Mouse (Mus musculus): ENCODE measurements around the gene Pomp. TPM values are rescaled to one million over a fixed set of nuclear protein-coding genes. Genes with fewer than 3 reads are reported as not detected.
"Not testable (repeated sequence)": the region's sequence is repeated elsewhere in the genome, so short reads cannot be mapped to it uniquely, and the experiment has no call there.

Pomp gene
- total RNA-seq, 2 experiments from 2014 or later, result 212 to 227 TPM

DNA sequence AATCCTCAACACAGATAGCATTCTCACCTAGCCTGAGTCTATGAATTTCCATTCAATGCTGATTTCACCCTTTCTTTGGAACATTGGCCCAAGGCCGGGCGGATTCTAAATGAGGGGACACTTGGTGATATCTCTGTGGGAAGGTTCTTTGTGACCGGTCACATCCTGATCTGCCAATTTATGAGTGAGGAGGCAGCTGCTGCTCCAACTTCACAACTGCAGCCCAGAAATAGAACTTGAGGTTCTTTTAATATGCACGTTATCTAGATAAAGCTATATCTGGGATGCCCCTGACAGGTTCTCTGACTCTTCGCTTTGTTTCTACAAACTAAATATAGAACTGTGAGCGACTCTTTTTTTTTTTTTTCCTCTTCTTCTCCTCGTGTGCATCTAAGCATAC lies 10.1 kb upstream of the Pomp start:
- DNase-seq, result peak in 1 of 2 experiments; percentile 25

DNA sequence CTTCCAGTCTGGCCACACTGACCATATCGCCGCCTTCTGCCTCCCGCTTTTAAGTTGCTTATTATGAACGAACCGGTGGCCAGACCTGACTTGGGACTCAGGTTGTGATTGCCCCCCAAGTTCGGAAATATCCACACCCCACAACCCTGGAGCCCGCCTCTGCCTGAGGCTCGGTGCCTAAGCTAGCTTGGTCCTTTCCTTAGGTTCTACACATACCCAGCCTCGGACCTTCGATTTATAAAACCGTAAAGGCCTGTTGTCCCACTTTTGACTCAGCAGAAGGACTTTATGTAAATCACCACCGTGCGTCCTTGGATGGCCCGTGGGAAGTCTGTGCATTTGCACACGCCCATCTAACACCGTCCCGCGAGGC lies 199 bp upstream of the Pomp start:
- DNase-seq, result peak in 1 of 2 experiments; percentile 11

DNA sequence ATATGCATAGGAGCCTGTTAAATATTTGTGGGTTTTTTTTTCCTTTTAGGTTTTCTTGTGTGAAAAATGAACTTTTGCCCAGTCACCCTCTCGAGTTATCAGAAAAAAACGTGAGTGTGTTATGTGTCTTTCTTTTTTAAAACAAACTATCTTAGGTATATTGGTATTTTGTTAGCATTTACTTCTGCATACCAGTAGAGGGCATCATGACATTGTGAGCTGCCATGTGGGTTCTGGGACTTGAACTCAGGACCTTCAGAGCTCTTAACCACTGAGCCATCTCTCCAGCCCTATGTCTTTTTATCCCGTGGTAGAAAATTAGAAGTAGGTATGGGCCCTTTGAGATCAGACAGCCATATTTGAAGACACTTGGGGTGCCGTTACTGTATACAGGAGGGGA lies 8.4 kb downstream of the Pomp start:
- no peak for DNase-seq

- DNase-seq, result peak in 1 of 2 experiments; percentile 51
Observed at GRCm38 (mm10) chr5:147869568-147869967, 9.3 kb downstream of the Pomp start.

- DNase-seq, result no peak
Observed at GRCm38 (mm10) chr5:147870296-147870695, 10.0 kb downstream of the Pomp start.

GRCm38 (mm10) chr5:147871091-147871820 lies 11.0 kb downstream of the Pomp start:
- no peak for DNase-seq

- DNase-seq, result peak in 1 of 2 experiments; percentile 23
Observed at GRCm38 (mm10) chr5:147874491-147875065, 14.3 kb downstream of the Pomp start.

DNA sequence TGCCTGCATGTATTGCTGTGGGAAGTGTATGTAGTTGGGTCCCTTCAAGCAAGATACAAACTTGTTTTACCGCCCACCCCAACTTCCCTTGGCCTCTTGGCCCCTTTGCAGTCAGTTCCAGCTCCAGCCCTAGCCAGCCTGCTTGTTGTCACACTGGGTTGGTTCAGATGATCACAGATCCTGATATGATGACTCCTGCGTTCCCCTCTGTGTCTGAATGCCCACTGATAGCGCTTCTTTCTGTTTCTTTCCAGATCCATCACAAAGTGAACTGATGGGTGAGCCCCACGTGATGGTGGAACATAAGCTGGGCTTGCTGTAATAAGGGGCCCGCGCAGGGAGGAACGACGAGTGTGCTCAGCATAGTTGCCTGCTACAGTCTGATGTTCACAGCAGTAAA lies 14.9 kb downstream of the Pomp start:
- no peak for DNase-seq

- DNase-seq, result peak in 1 of 2 experiments; percentile 28
Observed at GRCm38 (mm10) chr5:147877520-147877919, 17.3 kb downstream of the Pomp start.

DNA sequence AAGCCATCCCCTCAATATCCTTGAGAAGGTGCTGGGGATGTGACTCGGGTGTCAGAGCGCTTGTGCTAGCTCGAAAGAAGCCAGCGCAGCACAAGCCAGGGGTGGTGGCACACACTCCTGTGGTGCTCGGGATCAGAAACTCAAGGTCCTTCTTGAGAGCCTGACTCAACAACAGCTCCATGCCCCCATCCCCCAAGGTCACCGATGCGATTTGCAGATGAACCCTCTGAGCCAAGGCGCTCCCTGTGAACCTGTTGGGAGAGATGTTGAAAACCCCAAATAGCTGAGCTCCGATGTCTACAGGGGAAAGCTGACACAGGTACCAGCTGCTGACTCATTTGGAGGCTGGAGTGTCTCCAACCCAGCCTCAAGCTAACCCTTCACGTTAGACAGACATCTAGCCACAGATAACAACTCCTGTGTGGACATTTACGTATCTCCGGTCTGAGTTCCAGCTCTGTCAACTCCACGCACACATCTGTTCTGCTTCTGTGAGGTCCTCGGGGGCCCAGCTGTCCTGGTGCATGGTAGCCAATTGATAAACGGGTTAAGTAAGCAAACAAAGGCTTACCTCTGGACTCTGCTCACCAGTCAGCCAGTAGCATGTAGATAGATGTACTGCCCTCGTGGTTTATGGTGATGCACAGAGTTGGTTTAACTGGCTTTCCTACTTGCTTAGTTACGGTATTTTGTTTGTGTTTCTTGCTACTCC lies 19.9 kb downstream of the Pomp start:
- peak; percentile 33 to 59 for DNase-seq

GRCm38 (mm10) chr5:147883581-147883980 lies 23.3 kb downstream of the Pomp start:
- peak; percentile 41 to 44 for DNase-seq

GRCm38 (mm10) chr5:147888313-147889297 lies 28.3 kb downstream of the Pomp start:
- DNase-seq, result no peak

GRCm38 (mm10) chr5:147892735-147893134 lies 32.5 kb downstream of the Pomp start:
- no peak for DNase-seq

- no peak for DNase-seq
Observed at GRCm38 (mm10) chr5:147893143-147893542, 32.9 kb downstream of the Pomp start.

DNA sequence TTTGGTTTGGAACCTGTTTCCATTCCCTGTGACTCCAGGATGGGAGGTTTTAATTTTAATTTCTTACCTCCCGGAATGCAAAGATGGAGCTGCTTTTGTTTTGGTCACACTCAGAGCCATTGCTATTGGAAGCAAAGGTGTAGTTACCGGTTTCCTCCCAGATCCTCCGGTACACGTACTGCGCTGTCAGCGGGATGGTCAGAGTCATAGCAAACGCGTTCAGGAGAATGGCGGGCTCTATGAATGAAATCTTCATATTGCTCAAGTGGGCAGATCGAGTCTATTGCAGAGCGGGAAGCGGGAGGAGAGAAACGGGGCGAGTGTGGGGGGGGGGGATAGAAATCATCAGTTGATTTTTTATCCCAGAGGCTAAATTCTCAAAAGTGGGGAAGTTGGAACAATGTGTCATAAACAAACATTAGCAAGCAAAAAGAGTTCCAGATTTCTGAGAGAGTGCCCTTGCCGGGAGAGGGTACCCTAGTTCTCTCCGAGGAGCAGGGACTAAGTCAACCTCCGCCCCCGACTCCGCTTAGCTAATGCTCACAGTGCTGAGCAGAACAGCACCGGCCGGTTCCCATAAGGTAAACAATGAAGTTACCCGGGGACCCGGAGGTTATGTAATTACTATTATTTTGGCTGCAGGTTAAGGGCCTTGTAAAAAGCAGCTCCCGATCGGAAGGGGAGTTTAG lies 33.6 kb downstream of the Pomp start:
- peak in 1 of 2 experiments; percentile 47 for DNase-seq

- DNase-seq, result peak; percentile 94
Observed at GRCm38 (mm10) chr5:147894455-147895076, 34.3 kb downstream of the Pomp start, which contains the start of gene Slc46a3. TSS of gene Slc46a3 (minus strand) at chr5:147894815.

GRCm38 (mm10) chr5:147895436-147896198 lies 35.4 kb downstream of the Pomp start:
- DNase-seq, result no peak

GRCm38 (mm10) chr5:147896501-147896900 lies 36.2 kb downstream of the Pomp start:
- not testable (repeated sequence) for DNase-seq

- no peak for DNase-seq
Observed at GRCm38 (mm10) chr5:147898254-147898653, 38.0 kb downstream of the Pomp start.

GRCm38 (mm10) chr5:147898968-147899549 lies 38.8 kb downstream of the Pomp start:
- no peak for DNase-seq

All from adrenal gland, postnatal 36 days (tissue).